Mouse (Mus musculus) olfactory bulb, adult 2 months (tissue): ENCODE measurements around the gene Sox5. TPM values are rescaled to one million over a fixed set of nuclear protein-coding genes. Genes with fewer than 3 reads are reported as not detected.
"Not testable (repeated sequence)": the region's sequence is repeated elsewhere in the genome, so short reads cannot be mapped to it uniquely, and the experiment has no call there.

Source experiments
- H3K27ac ChIP-seq: fragments of 200-500 bp; 2 replicates; pipeline ENCODE4 v1.5.1; 2012; ENCODE audit warnings: low read depth, low read length; ENCODE audit not compliant: insufficient read depth
- H3K4me1 ChIP-seq: fragments of 200-500 bp; 2 replicates; pipeline ENCODE4 v1.6.1; 2012; ENCODE audit warnings: low read length; ENCODE audit not compliant: control insufficient read depth, insufficient read depth
- H3K4me3 ChIP-seq: fragments of 200-500 bp; 2 replicates; pipeline ENCODE4 v1.5.1; 2012; ENCODE audit warnings: mild to moderate bottlenecking, low read depth, low read length, moderate library complexity; ENCODE audit not compliant: insufficient read depth
- CTCF ChIP-seq: fragments of 200-500 bp; IDR thresholded peaks from 2 replicates; pipeline ENCODE4 v1.5.1; 2012; ENCODE audit warnings: low read depth, mild to moderate bottlenecking, low read length, moderate library complexity; ENCODE audit not compliant: insufficient read depth
- POLR2A ChIP-seq: fragments of 200-500 bp; IDR thresholded peaks from 2 replicates; pipeline ENCODE4 v1.6.1; 2012; ENCODE audit warnings: mild to moderate bottlenecking, low read depth, low read length, moderate library complexity; ENCODE audit not compliant: insufficient read depth
- WGBS: fragments of 180-500 bp; shearing (Covaris S2); methylation state at CpG from one replicate; pipeline ENCODE4 v1.1.7; 2018; 5-methylcytosine and 5-hydroxymethylcytosine counted together
- polyA plus RNA-seq: library from polyadenylated mRNA; stranded (reverse); fragments of >200 nt; gene quantifications from 2 replicates; pipeline ENCODE4 v1.2.4, GENCODE M21; 2012; ENCODE audit warnings: low replicate concordance; ENCODE audit not compliant: missing spikeins, insufficient read depth, insufficient read length

The Sox5 gene
- polyA plus RNA-seq, 1 experiment = not detected

GRCm38 (mm10) chr6:144297846-144298245 is 483.9 kb downstream of the Sox5 start:
- Histone ChIP-seq H3K27ac (no peak overlapping the region), H3K4me3 (no peak overlapping the region), H3K4me1 (no peaks in the 10 kb centered on the region)
- TF ChIP-seq CTCF (no peak), POLR2A (no peak)
- WGBS = 81% methylated on average over 5 of the region's 5 CpGs

- no peak overlapping the region for H3K4me3 ChIP-seq
- TF ChIP-seq CTCF (no peak), POLR2A (no peak)
- no peak overlapping the region for H3K27ac ChIP-seq
- WGBS = 78% methylated on average over 1 of the region's 1 CpGs
- no peaks in the 10 kb centered on the region for H3K4me1 ChIP-seq
Observed at GRCm38 (mm10) chr6:144297131-144297530, 484.6 kb downstream of the Sox5 start.

- no peak for TF ChIP-seq CTCF
- no peak for TF ChIP-seq POLR2A
- no peak overlapping the region for H3K4me3 ChIP-seq
- WGBS = 60% methylated on average over 4 of the region's 4 CpGs
- no peaks in the 10 kb centered on the region for H3K4me1 ChIP-seq
- no peak overlapping the region for H3K27ac ChIP-seq
Observed at GRCm38 (mm10) chr6:144291526-144291925, 490.3 kb downstream of the Sox5 start.

- H3K27ac ChIP-seq = no peak overlapping the region
Observed at GRCm38 (mm10) chr6:144286122-144286521, 495.7 kb downstream of the Sox5 start.

GRCm38 (mm10) chr6:144283191-144283590 is 498.6 kb downstream of the Sox5 start:
- Histone ChIP-seq H3K4me1 (no peaks in the 10 kb centered on the region), H3K4me3 (no peak overlapping the region), H3K27ac (no peak overlapping the region)
- no peak for TF ChIP-seq CTCF
- no peak for TF ChIP-seq POLR2A
- 82% methylated on average over 7 of the region's 8 CpGs for WGBS

More at GRCm38 (mm10) chr6:144286122-144286521, 495.7 kb downstream of the Sox5 start:
- WGBS = 75% methylated on average over 4 of the region's 4 CpGs
- Histone ChIP-seq H3K4me3 (no peak overlapping the region), H3K4me1 (no peaks in the 10 kb centered on the region)
- TF ChIP-seq CTCF = no peak
- TF ChIP-seq POLR2A = no peak

GRCm38 (mm10) chr6:144282756-144283155 is 499.0 kb downstream of the Sox5 start:
- Histone ChIP-seq H3K27ac (no peak overlapping the region), H3K4me3 (no peak overlapping the region), H3K4me1 (no peaks in the 10 kb centered on the region)
- WGBS = 89% methylated on average over 12 of the region's 12 CpGs
- TF ChIP-seq POLR2A (no peak), CTCF (no peak)

GRCm38 (mm10) chr6:144281661-144282060 is 500.1 kb downstream of the Sox5 start:
- Histone ChIP-seq H3K4me3 (no peak overlapping the region), H3K27ac (no peak overlapping the region), H3K4me1 (no peaks in the 10 kb centered on the region)
- 97% methylated on average over 3 of the region's 3 CpGs for WGBS
- no peak for TF ChIP-seq POLR2A
- TF ChIP-seq CTCF = no peak

GRCm38 (mm10) chr6:144278505-144279053 is 503.2 kb downstream of the Sox5 start:
- Histone ChIP-seq H3K4me3 (no peak overlapping the region), H3K4me1 (no peaks in the 10 kb centered on the region), H3K27ac (no peak overlapping the region)
- TF ChIP-seq POLR2A = no peak
- TF ChIP-seq CTCF = no peak
- WGBS = 80% methylated on average over 13 of the region's 13 CpGs

- H3K27ac ChIP-seq, H3K4me1 ChIP-seq, H3K4me3 ChIP-seq: not testable (repeated sequence)
- 61% methylated on average over 4 of the region's 4 CpGs for WGBS
Observed at GRCm38 (mm10) chr6:144273425-144273824, 508.4 kb downstream of the Sox5 start.

- Histone ChIP-seq H3K4me3 (no peak overlapping the region), H3K4me1 (no peaks in the 10 kb centered on the region), H3K27ac (no peak overlapping the region)
- TF ChIP-seq POLR2A = no peak
- WGBS = 94% methylated on average over 2 of the region's 2 CpGs
Observed at GRCm38 (mm10) chr6:144271326-144271725, 510.5 kb downstream of the Sox5 start.
